Mouse (Mus musculus): ENCODE results near the gene Rundc3a. TPM values are rescaled to one million over a fixed set of nuclear protein-coding genes. Genes with fewer than 3 reads are reported as not detected.
"Not testable (repeated sequence)": the region's sequence is repeated elsewhere in the genome, so short reads cannot be mapped to it uniquely, and the experiment has no call there.

Rundc3a gene
- polyA plus RNA-seq, 1 experiment = 3.2 TPM

GRCm38 (mm10) chr11:102380091-102380490, 13.1 kb upstream of the Rundc3a start:
- Histone ChIP-seq H3K4me3 (replicated peaks; ENCODE audit: control insufficient read depth, low read depth, low read length) (no peak overlapping the region), H3K27ac (ENCODE audit: control insufficient read depth, insufficient read depth, low read depth, low read length, poor library complexity) (no peak overlapping the region), H3K4me1 (ENCODE audit: control insufficient read depth, insufficient read depth, low read length) (no peaks in the 10 kb centered on the region)
- 72% methylated on average over 5 of the region's 5 CpGs for WGBS
- no peak for TF ChIP-seq POLR2A (IDR thresholded peaks at IDR 0.05; ENCODE audit: borderline replicate concordance, control insufficient read depth, low read depth, low read length)
- TF ChIP-seq CTCF (IDR thresholded peaks at IDR 0.05; ENCODE audit: control insufficient read depth, insufficient read depth, low read length) = no peak

- Histone ChIP-seq H3K4me1 (ENCODE audit: control insufficient read depth, insufficient read depth, low read length) (no peaks in the 10 kb centered on the region), H3K27ac (ENCODE audit: control insufficient read depth, insufficient read depth, low read depth, low read length, poor library complexity) (no peak overlapping the region), H3K4me3 (replicated peaks; ENCODE audit: control insufficient read depth, low read depth, low read length) (no peak overlapping the region)
- WGBS = 62% methylated on average over 4 of the region's 4 CpGs
- no peak for TF ChIP-seq CTCF (IDR thresholded peaks at IDR 0.05; ENCODE audit: control insufficient read depth, insufficient read depth, low read length)
- no peak for TF ChIP-seq POLR2A (IDR thresholded peaks at IDR 0.05; ENCODE audit: borderline replicate concordance, control insufficient read depth, low read depth, low read length)
These were observed 11.7 kb upstream of the Rundc3a start for GRCm38 (mm10) chr11:102381341-102382100.

GRCm38 (mm10) chr11:102382794-102383193, 10.4 kb upstream of the Rundc3a start:
- TF ChIP-seq CTCF (IDR thresholded peaks at IDR 0.05; ENCODE audit: control insufficient read depth, insufficient read depth, low read length) (no peak), POLR2A (IDR thresholded peaks at IDR 0.05; ENCODE audit: borderline replicate concordance, control insufficient read depth, low read depth, low read length) (no peak)
- H3K4me3 ChIP-seq (replicated peaks; ENCODE audit: control insufficient read depth, low read depth, low read length) = no peak overlapping the region
- 47% methylated on average over 3 of the region's 3 CpGs for WGBS
- no peaks in the 10 kb centered on the region for H3K4me1 ChIP-seq (ENCODE audit: control insufficient read depth, insufficient read depth, low read length)
- no peak overlapping the region for H3K27ac ChIP-seq (ENCODE audit: control insufficient read depth, insufficient read depth, low read depth, low read length, poor library complexity)

GRCm38 (mm10) chr11:102383365-102384136, 9.7 kb upstream of the Rundc3a start:
- Histone ChIP-seq H3K4me1 (ENCODE audit: control insufficient read depth, insufficient read depth, low read length) (no peaks in the 10 kb centered on the region), H3K27ac (ENCODE audit: control insufficient read depth, insufficient read depth, low read depth, low read length, poor library complexity) (no peak overlapping the region), H3K4me3 (replicated peaks; ENCODE audit: control insufficient read depth, low read depth, low read length) (no peak overlapping the region)
- TF ChIP-seq POLR2A (IDR thresholded peaks at IDR 0.05; ENCODE audit: borderline replicate concordance, control insufficient read depth, low read depth, low read length) = no peak
- no peak for TF ChIP-seq CTCF (IDR thresholded peaks at IDR 0.05; ENCODE audit: control insufficient read depth, insufficient read depth, low read length)
- WGBS = 65% methylated on average over 1 of the region's 1 CpGs

- no peak for TF ChIP-seq CTCF (IDR thresholded peaks at IDR 0.05; ENCODE audit: control insufficient read depth, insufficient read depth, low read length)
- TF ChIP-seq POLR2A (IDR thresholded peaks at IDR 0.05; ENCODE audit: borderline replicate concordance, control insufficient read depth, low read depth, low read length) = no peak
- Histone ChIP-seq H3K4me1 (ENCODE audit: control insufficient read depth, insufficient read depth, low read length) (no peaks in the 10 kb centered on the region), H3K4me3 (replicated peaks; ENCODE audit: control insufficient read depth, low read depth, low read length) (no peak overlapping the region), H3K27ac (ENCODE audit: control insufficient read depth, insufficient read depth, low read depth, low read length, poor library complexity) (no peak overlapping the region)
- 54% methylated on average over 2 of the region's 2 CpGs for WGBS
These were observed 8.8 kb upstream of the Rundc3a start for GRCm38 (mm10) chr11:102384418-102384817.

DNA sequence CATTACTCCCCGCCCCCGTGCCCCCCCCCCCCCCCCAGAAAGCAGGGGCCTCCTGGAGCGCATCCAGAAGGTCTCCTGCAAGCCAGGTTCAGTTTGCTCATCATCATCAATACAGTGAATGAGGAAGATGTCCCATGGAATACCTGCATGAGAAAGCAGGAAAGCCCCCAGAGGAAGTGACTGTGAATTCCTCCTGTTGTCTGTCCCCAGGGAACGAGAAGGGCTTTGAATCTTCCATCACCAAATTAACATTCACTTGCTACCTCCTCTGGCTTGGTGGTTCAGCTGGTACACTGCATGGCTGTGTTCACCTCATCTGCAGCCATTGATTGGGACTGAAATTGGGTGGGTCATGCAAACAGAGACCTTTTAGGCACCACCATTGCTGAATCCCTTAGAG, 8.1 kb upstream of the Rundc3a start:
- Histone ChIP-seq H3K4me3 (replicated peaks; ENCODE audit: control insufficient read depth, low read depth, low read length) (no peak overlapping the region), H3K27ac (ENCODE audit: control insufficient read depth, insufficient read depth, low read depth, low read length, poor library complexity) (no peak overlapping the region), H3K4me1 (ENCODE audit: control insufficient read depth, insufficient read depth, low read length) (no peaks in the 10 kb centered on the region)
- 34% methylated on average over 3 of the region's 4 CpGs for WGBS
- TF ChIP-seq CTCF (IDR thresholded peaks at IDR 0.05; ENCODE audit: control insufficient read depth, insufficient read depth, low read length) (no peak), POLR2A (IDR thresholded peaks at IDR 0.05; ENCODE audit: borderline replicate concordance, control insufficient read depth, low read depth, low read length) (no peak)

- 15% methylated on average over 5 of the region's 5 CpGs for WGBS
- H3K4me3 ChIP-seq (replicated peaks; ENCODE audit: control insufficient read depth, low read depth, low read length) = no peak overlapping the region
- H3K27ac ChIP-seq (ENCODE audit: control insufficient read depth, insufficient read depth, low read depth, low read length, poor library complexity) = no peak overlapping the region
- TF ChIP-seq CTCF (IDR thresholded peaks at IDR 0.05; ENCODE audit: control insufficient read depth, insufficient read depth, low read length) = no peak
- no peak for TF ChIP-seq POLR2A (IDR thresholded peaks at IDR 0.05; ENCODE audit: borderline replicate concordance, control insufficient read depth, low read depth, low read length)
- H3K4me1 ChIP-seq (ENCODE audit: control insufficient read depth, insufficient read depth, low read length) = no peaks in the 10 kb centered on the region
These were observed 7.1 kb upstream of the Rundc3a start for GRCm38 (mm10) chr11:102386121-102386520.

DNA sequence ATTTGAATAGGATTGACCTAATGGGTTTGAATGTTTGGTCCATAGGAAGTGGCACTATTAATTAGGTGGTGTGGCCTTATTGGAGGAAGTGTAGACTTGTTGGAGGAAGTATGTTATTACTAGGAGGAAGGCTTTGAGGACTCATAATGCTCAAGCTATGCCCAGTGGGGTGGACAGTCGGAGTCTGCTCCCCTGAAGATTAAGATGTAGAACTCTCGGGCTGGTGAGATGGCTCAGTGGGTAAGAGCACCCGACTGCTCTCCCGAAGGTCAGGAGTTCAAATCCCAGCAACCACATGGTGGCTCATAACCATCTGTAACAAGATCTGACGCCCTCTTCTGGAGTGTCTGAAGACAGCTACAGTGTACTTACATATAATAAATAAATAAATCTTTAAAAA, 3.8 kb upstream of the Rundc3a start:
- H3K27ac ChIP-seq (ENCODE audit: control insufficient read depth, insufficient read depth, low read depth, low read length, poor library complexity); H3K4me1 ChIP-seq (ENCODE audit: control insufficient read depth, insufficient read depth, low read length); H3K4me3 ChIP-seq (replicated peaks; ENCODE audit: control insufficient read depth, low read depth, low read length): not testable (repeated sequence)
- WGBS = 79% methylated on average over 4 of the region's 5 CpGs
